Mouse (Mus musculus) kidney, adult 11 months (tissue): Measurements from ENCODE around the gene Tdrd9.
A peak's percentile ranks its signal among the peaks of the same experiment; 100 is the strongest.

Experiments used
- DNase-seq: peaks from one replicate; pipeline ENCODE4 v3.0.0; 2022

The Tdrd9 gene

DNA sequence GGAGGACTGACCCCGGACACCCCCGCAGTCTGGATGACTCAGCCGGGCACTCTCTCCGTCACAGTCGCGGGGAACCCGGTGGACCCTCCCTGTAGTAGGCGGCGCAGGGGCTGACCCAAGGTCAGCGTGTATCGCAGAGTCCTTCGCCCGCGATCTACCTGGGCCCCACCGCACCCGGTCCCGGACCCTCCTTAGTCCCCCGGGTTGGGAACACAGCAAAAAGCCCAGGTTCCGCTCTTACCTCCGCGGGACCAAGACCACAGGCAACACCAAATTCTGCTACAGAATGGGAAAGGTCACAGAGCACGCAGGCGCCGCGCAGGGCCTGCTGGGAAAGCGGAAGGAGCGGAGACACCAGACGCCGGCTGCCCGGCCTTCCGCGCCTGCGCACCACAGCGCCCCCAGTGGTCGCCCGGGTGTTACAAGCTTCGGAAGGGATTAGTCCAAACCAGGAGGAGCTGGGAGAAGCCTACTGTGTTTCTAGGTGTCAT lies 4.6 kb upstream of the Tdrd9 start, which contains the start of gene Atp5mpl:
Gene Atp5mpl, minus strand, starts transcription at position 295 of the 491 bp plus-strand sequence.
- DNase-seq, result peak; percentile 90

DNA sequence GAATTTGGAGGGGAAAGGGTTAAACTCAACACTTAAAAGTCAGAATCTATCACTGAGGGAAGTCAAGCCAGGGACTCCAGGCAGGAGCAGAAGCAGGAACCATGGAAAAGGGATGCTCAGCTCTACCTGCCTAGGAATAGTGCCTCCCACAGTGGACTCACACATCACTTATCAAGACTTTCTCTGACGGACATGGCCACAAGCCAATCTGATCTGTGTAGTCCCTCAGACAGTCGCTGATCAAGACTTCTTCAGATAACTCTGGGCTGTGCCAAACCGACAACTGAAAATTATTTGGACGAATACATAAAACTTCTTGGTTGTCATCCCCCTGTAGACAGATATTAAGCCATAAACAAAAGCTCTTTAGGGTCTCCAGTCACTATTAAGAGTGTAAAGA lies 1.3 kb upstream of the Tdrd9 start:
- no peak for DNase-seq

DNA sequence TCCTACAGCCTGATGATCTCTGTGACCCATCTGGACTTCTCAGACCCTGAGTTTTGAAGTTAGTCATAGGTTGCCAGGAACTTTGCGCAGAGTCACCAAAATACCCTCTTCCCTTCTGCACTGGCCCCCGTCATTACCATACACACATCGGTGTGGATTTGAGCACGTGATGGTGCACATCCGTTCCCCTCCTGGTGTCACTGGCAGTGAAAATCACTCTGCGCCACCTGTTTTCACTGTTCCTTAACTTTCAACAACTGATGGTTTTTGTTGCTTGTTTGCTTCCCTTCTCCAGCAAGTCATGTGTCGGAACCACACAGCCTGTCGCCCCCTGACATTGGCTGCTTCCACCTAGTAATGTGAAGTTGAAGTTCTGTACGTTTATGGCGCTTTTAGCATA lies 1.1 kb downstream of the Tdrd9 start:
- no peak for DNase-seq

DNA sequence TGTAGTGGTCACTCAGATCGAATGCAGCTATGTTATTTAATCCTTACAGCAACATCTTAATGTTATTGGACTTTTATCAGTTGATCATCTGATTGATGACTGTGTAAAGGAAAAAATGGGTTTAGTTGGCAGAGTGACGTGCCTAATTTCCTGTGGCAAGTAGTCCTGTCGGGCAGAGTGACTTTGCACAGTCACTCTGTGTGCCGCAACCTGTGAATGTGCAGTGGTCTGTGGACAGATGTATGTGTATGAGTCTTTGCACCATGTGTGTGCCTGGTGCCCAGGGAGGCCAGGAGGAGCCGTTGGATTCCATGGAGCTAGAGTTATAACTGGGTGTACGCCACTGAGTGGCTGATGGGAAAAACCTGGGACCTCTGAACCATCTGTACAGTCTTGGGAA lies 3.2 kb downstream of the Tdrd9 start:
- no peak for DNase-seq

DNA sequence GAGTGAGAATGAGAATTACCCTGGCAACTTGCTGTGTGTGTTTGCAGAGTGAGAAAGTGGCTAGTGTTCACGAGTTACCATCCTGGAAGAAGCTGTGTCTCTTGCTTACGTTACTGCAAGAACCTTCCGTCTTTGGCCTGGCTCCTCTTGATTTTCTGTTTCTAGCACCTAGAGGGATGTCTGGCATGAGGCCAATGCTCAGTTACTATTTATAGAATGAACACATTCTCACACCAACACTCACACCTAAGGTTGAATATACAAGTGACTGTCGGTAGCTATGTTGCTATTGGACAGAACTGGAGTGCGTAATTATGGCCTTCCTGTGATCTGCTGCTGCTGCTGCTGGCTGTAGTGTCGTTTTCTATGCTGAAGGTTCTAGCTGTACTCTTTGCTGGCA lies 5.8 kb downstream of the Tdrd9 start:
- DNase-seq, result peak; percentile 18

DNA sequence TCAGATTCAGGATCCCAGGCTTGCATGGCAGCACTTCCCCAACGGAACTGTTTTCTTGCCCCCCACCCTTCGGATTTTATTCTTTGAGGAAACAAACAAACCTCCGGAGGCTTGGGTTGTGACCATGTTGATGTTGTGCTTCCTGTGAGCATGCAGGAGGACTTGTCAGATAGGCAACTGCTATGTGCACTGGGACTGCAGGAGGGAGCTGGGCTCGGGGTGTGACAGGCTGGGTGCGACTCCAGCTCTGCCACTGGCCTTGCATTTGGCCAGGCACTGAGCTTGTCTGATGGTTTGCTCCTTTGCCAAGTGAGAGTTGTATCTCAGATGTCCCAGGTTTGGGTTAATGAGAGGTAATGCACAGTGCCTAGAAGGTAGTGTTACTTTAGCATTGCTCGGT lies 6.9 kb downstream of the Tdrd9 start:
- DNase-seq, result no peak

DNA sequence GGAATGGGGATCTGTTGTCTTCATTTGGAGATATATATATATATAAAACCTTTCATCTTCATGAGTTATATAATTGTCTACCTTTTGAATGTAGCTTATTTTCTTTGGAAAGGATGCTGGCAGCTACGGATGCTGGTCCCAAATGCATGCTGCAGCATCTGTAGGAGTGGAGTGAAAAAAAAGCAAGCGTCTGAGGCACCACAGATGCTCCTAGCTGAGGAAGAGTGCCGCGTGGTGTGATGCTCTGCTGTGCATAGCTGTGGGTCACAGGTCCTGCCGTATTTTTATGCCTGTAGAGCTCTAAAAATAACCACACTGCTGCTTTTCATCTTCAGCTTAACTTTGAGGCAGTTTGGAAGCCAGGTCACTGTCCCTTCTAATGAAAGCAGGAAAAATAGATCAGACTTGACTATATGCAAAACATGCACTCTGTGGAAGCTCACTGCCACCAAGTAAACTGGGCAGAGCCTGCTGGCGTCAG lies 9.6 kb downstream of the Tdrd9 start, which contains the start of gene Rd3l:
Gene Rd3l, minus strand, starts transcription at position 431 of the 481 bp plus-strand sequence.
- no peak for DNase-seq

DNA sequence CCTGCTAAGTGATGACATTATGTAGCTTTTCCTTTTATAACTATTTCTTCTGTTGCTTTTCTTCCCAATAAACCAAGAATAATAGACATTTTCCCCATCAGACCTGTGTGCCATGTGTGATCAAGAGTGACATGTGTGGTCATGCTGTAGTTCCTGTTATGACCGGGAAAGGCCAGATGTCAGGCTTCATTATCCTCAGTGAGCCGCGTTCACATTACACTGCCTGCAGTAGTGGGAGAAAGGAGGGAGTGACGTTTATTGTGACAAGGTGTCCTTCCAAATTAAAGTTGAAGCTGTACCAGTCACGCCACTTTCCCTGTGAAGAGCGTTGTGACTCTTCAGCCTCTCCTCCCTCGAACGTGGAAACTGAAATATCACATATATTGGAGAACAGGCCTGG lies 10.5 kb downstream of the Tdrd9 start:
- DNase-seq, result no peak

DNA sequence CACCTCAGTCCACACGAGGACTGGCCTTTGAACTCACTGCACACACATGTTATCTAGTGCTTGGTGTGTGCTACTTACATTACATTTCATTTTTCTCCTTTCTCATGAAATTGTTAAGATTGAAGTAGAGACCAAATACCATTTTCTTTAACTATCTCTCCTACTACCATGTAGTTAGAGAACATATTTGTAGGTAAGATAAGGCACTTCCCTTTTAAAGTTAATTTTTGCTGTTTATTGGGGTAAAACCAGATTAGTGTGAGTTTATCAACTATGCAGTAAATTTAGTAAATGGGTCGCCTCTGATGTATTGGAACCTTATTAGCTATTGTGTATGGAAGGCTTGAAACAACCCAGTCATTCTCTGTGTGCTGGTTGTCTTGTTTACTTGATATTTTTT lies 11.8 kb downstream of the Tdrd9 start:
- no peak for DNase-seq

DNA sequence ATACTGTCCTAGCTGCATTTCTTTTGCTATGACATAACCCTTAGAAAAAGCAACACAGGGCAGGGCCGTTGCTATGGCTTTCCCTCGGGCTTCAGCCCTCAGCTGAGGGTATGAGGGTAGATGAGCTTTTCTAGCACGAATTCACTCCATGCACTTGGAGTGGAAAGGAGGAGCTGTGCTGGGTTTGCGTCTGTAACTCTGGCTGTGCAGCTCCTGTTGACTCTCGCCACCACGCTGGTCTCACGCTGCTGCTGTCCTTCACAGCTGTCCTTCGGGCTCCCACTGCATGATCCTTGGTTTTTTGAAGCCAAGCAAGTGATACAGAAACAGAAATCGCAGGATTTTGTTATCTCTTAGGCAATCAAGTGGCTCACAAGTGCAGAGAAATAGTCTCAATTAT lies 15.4 kb downstream of the Tdrd9 start:
- DNase-seq, result no peak

DNA sequence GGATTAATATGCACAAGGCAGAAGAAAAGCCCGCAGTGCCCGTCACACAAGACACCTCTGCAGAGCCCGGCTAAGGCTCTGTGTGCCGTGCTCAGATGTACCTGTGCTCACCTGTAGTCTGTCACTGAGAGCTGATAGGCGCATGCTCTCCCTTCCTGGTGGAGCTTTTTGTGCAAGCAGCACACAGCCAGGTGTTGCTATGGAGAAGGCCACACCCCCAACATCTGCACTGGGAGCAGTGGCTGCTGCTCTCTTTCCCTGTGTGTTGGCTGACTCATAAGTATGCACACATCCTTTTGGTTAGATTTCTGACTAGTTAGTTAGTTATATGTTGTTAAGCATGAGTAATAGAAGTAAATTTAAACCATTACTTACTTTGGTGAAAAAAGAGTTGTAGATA lies 21.3 kb downstream of the Tdrd9 start:
- DNase-seq, result no peak

DNA sequence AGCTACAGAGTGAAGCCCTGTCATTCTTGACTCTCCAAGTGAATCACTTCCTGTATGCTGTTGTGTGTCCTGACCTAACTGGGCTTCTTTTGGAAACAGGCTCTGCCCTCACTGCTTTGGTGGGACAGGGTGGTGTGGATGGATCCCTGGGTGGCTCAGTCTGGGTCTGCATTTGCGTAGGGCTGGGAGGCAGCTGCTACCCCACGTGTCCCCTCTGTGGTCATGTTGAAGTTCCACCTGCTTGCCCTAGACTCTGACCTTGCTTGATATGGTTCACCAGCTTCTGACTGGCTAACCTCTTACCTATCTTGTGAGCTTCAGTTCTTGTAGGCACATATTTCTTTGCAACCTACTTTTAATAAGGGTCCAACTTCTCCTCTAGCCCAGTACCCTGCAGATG lies 23.8 kb downstream of the Tdrd9 start:
- DNase-seq, result peak; percentile 77

DNA sequence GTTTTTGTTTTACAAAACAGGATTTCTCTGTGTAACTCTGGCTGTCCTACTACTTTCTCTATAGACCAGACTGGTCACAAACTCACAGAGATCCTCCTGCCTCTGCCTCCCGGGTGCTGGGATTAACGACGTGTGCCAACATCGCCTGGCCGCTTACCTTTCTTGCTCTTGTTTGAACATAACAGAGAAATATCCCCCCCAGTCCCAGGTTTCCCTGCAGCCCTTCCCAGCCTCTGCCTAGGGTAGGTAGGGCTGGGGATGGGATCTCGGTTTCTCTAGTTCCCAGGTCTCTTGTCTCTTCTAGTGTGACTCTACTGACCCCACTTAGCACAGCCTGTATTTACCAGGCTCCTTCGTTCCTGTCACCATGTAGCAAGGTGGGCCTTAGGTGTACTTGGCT lies 28.4 kb downstream of the Tdrd9 start:
- DNase-seq, result no peak

DNA sequence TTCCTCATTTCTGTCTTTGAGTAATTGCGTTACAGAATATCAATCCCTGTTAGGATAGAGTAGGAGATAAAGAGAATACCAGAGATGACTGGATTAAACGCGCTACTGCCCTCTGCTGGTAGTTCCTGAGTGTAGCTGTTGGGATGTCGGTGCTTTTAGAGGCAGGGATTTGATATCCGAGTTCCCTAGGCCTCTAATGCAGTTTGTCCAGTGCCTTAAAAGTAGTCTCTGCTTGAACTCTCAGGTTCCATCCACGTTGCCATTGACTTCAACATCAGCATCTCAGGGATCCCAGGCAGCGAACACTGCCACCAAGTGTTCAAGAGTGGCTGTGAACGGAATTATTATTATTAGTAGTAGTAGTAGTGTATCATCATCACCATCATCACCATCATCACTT lies 29.9 kb downstream of the Tdrd9 start:
- peak; percentile 55 for DNase-seq

DNA sequence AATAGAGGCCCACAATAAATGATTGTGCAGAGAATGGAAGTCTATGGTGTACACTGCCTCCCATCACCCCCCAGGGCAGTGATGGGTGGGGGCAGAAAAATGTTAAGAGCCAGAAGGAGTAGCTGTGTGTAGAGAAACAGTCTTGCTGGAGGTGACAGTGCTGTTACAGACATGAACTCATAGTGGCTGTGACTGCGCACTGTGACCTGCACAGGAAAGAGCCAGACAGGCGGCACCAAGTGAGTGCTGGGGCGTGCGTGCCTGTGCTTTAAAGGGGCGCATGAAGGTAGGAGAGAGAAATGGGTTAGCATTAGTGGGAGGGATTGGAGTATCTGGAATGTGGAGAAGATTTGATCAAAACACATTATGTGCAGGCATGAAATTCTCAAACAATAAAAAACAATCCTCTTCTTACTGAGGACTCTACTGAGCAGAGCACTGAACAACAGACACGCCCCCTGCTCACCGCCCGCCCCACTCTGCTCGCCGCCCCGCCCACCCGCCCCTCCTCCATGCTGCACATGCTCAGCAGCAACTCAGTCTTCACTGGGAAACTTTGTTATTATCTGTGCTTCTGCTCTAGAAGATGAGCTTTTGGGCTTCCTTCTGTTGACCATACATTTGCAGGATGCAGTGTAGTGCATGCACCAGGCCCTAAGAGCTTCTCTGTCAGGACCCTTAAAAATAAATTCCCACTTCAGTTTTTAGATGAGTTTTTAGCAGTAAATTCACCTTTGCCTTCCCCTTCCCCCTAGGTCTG lies 41.3 kb downstream of the Tdrd9 start:
- no peak for DNase-seq

DNA sequence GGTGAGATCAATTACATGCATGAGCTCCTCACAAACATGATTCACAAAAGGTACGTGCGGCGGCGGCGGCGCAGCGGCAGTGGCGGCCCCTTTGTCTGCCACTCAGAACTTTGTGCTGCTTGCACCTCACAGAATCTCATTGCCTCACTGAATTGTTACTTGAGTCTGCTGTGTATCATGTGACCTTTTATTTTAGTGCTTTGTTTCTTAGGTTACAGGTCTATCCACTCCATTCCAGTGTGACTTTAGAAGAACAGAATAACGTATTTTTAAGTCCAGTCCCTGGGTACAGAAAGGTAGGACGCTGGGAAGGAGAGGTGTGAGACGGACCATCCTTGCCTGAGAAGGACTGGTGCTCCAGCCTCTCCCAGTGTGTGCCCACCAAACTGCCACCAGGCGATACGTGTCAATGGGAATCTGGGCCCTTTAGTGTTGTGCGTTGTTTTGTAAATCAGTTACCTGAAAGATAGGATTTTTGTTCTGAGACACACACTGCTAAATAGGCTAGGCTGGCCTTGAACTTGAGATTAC lies 42.0 kb downstream of the Tdrd9 start:
- no peak for DNase-seq

DNA sequence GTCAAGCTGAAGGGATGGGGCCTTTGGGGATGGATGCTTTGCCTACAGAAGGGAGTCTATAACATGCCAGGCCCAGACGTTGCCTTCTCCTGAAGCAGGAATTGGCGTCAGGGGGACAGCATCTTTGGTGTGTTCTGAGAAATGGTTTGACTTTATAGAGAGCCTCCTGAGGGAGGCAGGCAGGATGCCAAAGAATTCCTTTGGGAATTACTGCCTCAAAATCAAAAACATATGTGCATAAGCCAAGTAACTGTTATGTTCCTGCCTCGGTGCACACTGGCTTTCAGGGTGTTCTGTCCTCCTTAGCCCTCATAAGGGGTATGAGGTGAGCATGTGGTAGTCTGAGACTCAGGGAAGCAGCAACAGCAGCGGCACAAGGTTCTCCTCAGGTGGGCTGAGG lies 45.0 kb downstream of the Tdrd9 start:
- no peak for DNase-seq

DNA sequence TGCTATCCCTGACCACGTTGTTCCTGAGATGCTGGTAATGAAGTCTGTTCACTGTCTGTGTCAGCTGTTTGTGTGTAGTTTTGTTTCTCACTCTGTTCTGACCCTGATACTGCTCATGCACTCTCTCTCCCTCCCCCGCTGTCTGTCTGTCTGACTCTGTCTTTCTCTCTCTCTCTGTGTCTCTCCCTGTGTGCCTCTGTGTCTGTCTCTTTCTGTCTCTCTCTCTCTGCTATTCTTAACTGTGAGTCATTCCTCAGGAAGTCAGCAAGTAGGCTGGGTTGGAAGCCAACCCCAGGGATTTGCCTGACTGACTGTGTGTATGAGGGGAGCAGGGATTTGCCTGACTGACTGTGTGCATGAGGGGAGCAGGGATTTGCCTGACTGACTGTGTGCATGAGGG lies 51.9 kb downstream of the Tdrd9 start:
- DNase-seq, result no peak

DNA sequence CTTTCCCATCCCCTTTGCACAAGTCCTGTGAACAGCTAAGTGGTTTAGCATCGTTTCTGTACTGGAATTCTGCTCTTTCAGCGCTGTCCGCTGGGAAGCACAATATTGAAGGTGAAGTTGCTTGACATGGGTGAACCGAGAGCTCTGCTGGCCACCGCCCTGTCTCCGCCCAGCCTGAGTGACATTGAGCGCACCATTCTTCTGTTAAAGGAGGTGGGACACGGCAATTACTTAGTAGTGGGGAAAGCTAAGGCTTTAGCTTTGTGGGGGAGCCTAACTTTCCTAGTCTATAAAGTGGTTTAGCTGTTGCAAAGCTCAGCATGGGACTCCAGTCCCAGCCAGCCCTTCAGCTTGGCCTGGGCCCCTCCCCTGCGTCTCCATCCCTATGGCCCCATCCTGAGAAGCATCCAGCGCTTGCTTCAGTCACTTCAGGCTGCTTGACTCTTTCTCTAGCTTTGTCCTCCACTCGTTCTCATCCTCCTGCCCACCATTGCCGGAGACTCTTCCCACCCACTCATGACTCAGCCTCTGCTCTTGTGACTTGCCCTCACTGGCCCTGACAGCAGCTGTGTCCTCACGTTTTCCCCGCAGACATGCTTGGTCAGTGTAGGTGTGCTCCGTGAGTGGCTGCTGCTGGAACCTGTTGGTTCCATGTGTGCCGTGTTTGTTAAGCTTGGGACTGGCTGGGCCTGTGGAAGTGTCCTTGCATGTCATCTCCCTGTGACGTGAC lies 53.4 kb downstream of the Tdrd9 start:
- DNase-seq, result no peak

DNA sequence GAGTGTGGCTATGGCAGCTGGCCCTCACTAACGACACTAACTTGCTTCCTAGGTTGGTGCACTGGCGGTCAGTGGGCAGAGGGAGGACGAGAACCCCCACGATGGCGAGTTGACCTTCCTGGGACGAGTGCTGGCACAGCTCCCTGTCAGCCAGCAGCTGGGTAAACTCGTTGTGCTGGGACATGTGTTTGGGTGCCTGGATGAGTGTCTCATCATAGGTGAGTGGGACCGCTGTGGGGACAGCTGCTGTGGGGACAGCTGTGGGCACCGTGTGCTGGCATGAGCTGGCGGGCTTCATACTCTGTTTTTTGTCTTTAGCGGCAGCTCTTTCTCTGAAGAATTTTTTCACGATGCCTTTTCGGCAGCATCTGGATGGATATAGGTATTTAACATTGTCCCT lies 54.1 kb downstream of the Tdrd9 start:
- no peak for DNase-seq

DNA sequence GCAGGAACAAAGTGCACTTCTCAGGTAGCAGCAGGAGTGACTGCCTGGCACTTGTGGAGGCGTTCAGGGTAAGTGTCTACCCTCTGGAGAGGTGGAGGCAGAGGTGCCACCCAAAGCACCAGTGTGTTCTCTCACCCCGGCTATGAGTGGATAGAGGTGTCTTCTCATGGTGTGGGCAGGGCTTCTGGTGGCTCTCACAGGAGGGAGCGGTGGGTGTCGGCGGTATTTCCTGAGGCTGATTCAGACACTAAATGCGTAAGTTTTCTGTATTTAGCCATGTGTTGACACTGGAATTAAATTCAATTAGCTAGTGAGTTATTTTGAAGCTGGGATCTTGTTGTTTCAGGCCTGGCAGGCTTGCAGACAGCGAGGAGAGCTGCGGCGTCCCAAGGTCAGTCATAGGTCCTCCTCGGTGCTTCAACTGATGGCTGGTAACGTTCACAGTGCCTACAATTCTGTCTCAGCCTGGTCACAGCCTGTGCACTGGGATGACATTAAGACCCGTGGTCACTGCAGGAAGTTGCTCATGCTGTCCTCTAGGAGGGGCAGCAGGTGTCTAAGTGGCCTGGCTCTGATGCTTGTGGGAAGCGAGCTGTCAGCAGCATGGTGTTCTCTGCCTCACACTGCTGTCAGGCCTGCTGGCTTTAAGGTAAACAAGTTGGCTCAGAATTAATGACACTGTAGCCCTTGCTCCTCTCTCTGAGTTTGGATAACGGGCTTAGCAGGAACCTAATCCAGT lies 54.7 kb downstream of the Tdrd9 start:
- DNase-seq, result no peak

DNA sequence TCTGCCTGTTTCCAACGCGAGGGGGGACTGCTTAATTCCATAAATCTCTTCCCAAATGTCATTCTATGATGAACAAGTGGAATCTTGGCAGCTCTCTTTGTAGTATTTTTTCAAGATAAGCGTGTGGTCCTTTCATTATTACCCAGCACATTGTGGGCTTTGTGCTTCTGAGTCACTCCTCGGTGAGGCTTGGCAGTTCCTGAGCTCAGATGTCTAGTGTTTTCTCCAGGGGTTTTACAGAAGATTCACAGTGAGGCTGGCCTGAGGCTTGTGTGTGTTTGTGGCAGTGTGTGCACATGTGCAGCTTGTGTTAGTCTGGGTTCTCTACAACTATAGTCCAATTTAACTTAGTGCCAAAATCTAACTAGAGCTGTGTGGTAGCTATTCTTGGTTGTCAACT lies 56.0 kb downstream of the Tdrd9 start:
- no peak for DNase-seq

DNA sequence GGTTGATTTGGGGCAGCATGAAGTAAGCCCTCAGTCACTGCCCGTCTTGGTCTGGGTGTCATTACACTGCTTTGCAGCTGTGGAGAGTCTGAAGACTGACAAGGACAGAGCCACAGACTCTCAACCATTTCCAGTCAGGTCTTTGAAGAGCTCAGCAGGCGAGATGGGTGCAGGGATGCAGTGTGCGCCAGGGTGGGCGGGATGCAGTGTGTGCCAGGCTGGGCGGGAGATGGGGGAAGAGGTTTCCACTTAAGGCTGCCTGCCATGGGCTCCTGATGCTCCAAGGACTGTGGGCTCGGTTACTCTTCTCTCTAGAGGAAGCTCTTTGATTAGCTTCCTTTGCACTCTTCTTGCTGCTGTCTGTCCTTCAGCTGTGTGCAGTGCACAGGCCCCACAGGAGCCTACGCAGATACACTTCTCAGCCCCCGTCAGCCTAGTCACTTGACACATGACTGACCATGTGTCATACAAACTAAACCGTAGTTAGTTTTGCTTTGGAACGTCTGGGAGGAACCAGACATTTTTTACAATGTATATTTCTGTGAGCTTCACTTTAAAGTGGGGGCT lies 62.1 kb downstream of the Tdrd9 start:
- DNase-seq, result no peak
